ENCODE assay signal across 28 mouse cellular contexts in genomic region chr2:35417231-35417630, GRCm38 (mm10). TPM values are rescaled to one million over a fixed set of nuclear protein-coding genes. Genes with fewer than 3 reads are reported as not detected.
DNase-seq lines count a peak whose midpoint lies in the region; ATAC-seq and TF ChIP-seq lines count a peak whose summit lies in the region.
"Had no signal": no experiment of that assay in that cellular context is flagged by ENCODE, and none has a peak within 500 bp of the region (broad histone marks: within the 10 kb centered on the region; RNA-seq: fewer than 3 reads in every experiment).

No protein-coding gene starts in this region.

- 84% methylated on average over 1 of the region's 1 CpGs for WGBS in midbrain, embryonic 11.5 days
- 80% methylated on average over 1 of the region's 1 CpGs for WGBS in midbrain, embryonic 10.5 days
- 10% methylated on average over 1 of the region's 1 CpGs for WGBS in liver, embryonic 15.5 days (ENCODE audit: insufficient replicate concordance)
- WGBS in hindbrain, embryonic 13.5 days, result 100% methylated on average over 1 of the region's 1 CpGs

- H3K27ac ChIP-seq in gastrocnemius, adult 2 months, result 0 out of 2 replicates have a peak overlapping the region, but pooled peaks have one; percentile 10
- H3K27ac ChIP-seq in midbrain, embryonic 11.5 days (ENCODE audit: low read depth, low read length), result no peak overlapping the region
- no peak overlapping the region for H3K27ac ChIP-seq in midbrain, embryonic 10.5 days (replicated peaks)
- peak overlapping the region; percentile 14; the same call in 1 of the 2 replicates for H3K27ac ChIP-seq in liver, embryonic 15.5 days (replicated peaks)
- no peak overlapping the region for H3K27ac ChIP-seq in hindbrain, embryonic 13.5 days
- H3K27ac ChIP-seq: embryonic facial prominence, embryonic 15.5 days; forebrain, embryonic 10.5 days; hindbrain, embryonic 12.5 days; hindbrain, postnatal 0 days had no signal

- no peaks in the 10 kb centered on the region for H3K36me3 ChIP-seq in midbrain, embryonic 11.5 days (ENCODE audit: control insufficient read depth, insufficient read depth, low read length)
- H3K36me3 ChIP-seq in midbrain, embryonic 10.5 days, result peaks cover 5% of the 10 kb centered on the region; the same call in 1 of the 2 replicates
- peaks cover 46% of the 10 kb centered on the region for H3K36me3 ChIP-seq in liver, embryonic 15.5 days (replicated peaks)
- 0 out of 2 replicates have a peak, but pooled peaks cover 3% of the 10 kb centered on the region for H3K36me3 ChIP-seq in hindbrain, embryonic 13.5 days
- H3K36me3 ChIP-seq: hindbrain, embryonic 12.5 days had no signal

- H3K27me3 ChIP-seq in midbrain, embryonic 11.5 days (ENCODE audit: control insufficient read depth, insufficient read depth, low read length), result no peaks in the 10 kb centered on the region
- H3K27me3 ChIP-seq in midbrain, embryonic 10.5 days (ENCODE audit: low read depth, poor library complexity, severe bottlenecking), result no peaks in the 10 kb centered on the region
- H3K27me3 ChIP-seq in liver, embryonic 15.5 days, result no peaks in the 10 kb centered on the region
- H3K27me3 ChIP-seq in hindbrain, embryonic 13.5 days, result no peaks in the 10 kb centered on the region
- H3K27me3 ChIP-seq: embryonic facial prominence, embryonic 15.5 days; heart, embryonic 12.5 days; hindbrain, embryonic 12.5 days had no signal

- no peaks in the 10 kb centered on the region for H3K4me1 ChIP-seq in midbrain, embryonic 11.5 days (ENCODE audit: control insufficient read depth, insufficient read depth, low read length)
- H3K4me1 ChIP-seq in midbrain, embryonic 10.5 days, result no peaks in the 10 kb centered on the region
- peaks cover 58% of the 10 kb centered on the region for H3K4me1 ChIP-seq in liver, embryonic 15.5 days (replicated peaks)
- H3K4me1 ChIP-seq in hindbrain, embryonic 13.5 days (replicated peaks), result no peaks in the 10 kb centered on the region
- H3K4me1 ChIP-seq: embryonic facial prominence, embryonic 15.5 days; forebrain, embryonic 10.5 days; hindbrain, embryonic 12.5 days had no signal

- intact Hi-C loops in gastrocnemius, adult 2 months (cut with DNase I), result no loop called here

- H3K4me3 ChIP-seq in gastrocnemius, adult 2 months, result no peak overlapping the region
- no peak overlapping the region for H3K4me3 ChIP-seq in midbrain, embryonic 11.5 days (ENCODE audit: low read depth, low read length)
- no peak overlapping the region for H3K4me3 ChIP-seq in midbrain, embryonic 10.5 days
- H3K4me3 ChIP-seq in liver, embryonic 15.5 days (replicated peaks), result no peak overlapping the region
- H3K4me3 ChIP-seq in hindbrain, embryonic 13.5 days, result no peak overlapping the region
- H3K4me3 ChIP-seq: embryonic facial prominence, embryonic 15.5 days; erythroblast, embryonic 14.5 days; forebrain, embryonic 10.5 days; heart, embryonic 12.5 days; hindbrain, embryonic 12.5 days had no signal

- no peak for TF ChIP-seq CTCF in gastrocnemius, adult 2 months (IDR thresholded peaks at IDR 0.05)

- no peak for DNase-seq in gastrocnemius, adult 2 months
- no peak for DNase-seq in gastrocnemius, adult 18-20 months (ENCODE audit: low spot score)
- DNase-seq in midbrain, embryonic 11.5 days (ENCODE audit: low spot score, missing footprints), result peak; percentile 44
- no peak for DNase-seq in midbrain, embryonic 10.5 days (ENCODE audit: low spot score)
- DNase-seq in frontal cortex, postnatal 25 days (ENCODE audit: low spot score in 2 of 2), result no peak
- DNase-seq: adrenal gland, adult 2 months; adrenal gland, postnatal 25 days; B cell, adult 2 months; cerebellum, adult 18-20 months; cerebellum, adult 9-11 months; embryo, embryonic 11 days; gastrocnemius, postnatal 14 days; heart, postnatal 36 days had no signal

- H3K4me2 ChIP-seq in midbrain, embryonic 11.5 days, result no peak overlapping the region
- H3K4me2 ChIP-seq in liver, embryonic 15.5 days, result no peak overlapping the region
- H3K4me2 ChIP-seq in hindbrain, embryonic 13.5 days, result no peak overlapping the region
- H3K4me2 ChIP-seq: embryonic facial prominence, embryonic 15.5 days; heart, embryonic 12.5 days; hindbrain, embryonic 12.5 days had no signal

- H3K9me3 ChIP-seq in midbrain, embryonic 11.5 days (ENCODE audit: control insufficient read depth, low read length), result no peaks in the 10 kb centered on the region
- H3K9me3 ChIP-seq in midbrain, embryonic 10.5 days (replicated peaks), result no peaks in the 10 kb centered on the region; the same call in 1 of the 2 replicates
- H3K9me3 ChIP-seq in liver, embryonic 15.5 days (replicated peaks), result no peaks in the 10 kb centered on the region
- no peaks in the 10 kb centered on the region for H3K9me3 ChIP-seq in hindbrain, embryonic 13.5 days
- H3K9me3 ChIP-seq: embryonic facial prominence, embryonic 15.5 days; hindbrain, embryonic 12.5 days had no signal

- no peak for ATAC-seq in midbrain, embryonic 11.5 days (ENCODE audit: low FRiP score)
- peak; percentile 16; the same call in 1 of the 2 replicates for ATAC-seq in granulocyte monocyte progenitor cell, adult 5-6 weeks (replicated peaks; ENCODE audit: poor library complexity, severe bottlenecking)
- no peak for ATAC-seq in liver, embryonic 15.5 days (ENCODE audit: insufficient read depth)
- no peak for ATAC-seq in hindbrain, embryonic 13.5 days (ENCODE audit: low FRiP score)
- ATAC-seq: forebrain, embryonic 14.5 days; hindbrain, postnatal 0 days had no signal

- no peak overlapping the region for H3K9ac ChIP-seq in midbrain, embryonic 11.5 days (ENCODE audit: low read length)
- H3K9ac ChIP-seq in liver, embryonic 15.5 days, result no peak overlapping the region
- H3K9ac ChIP-seq in hindbrain, embryonic 13.5 days, result no peak overlapping the region
- H3K9ac ChIP-seq: embryonic facial prominence, embryonic 15.5 days; heart, embryonic 12.5 days; hindbrain, embryonic 12.5 days had no signal

RNA-seq across cellular contexts. Expression of gene 4930402F06Rik, which starts 20.3 kb away (rescaled TPM):
- total RNA-seq in gastrocnemius, adult 2 months (2021), result not detected
- not detected for total RNA-seq in gastrocnemius, adult 18-20 months (2021)
- not detected in 2 replicates for polyA plus RNA-seq in midbrain, embryonic 11.5 days (2014; fragmentation: Nextera tagmentation; extraction: Ambion mirVana)
- polyA plus RNA-seq in midbrain, embryonic 10.5 days (2016; fragmentation: Nextera tagmentation; extraction: Ambion mirVana), result not detected in 2 replicates
- not detected in 2 replicates for total RNA-seq in granulocyte monocyte progenitor cell, adult 5-6 weeks (2014; fragmentation: Nextera tagmentation)
- not detected in 2 replicates for total RNA-seq in granulocyte monocyte progenitor cell, adult 5-6 weeks (2017)
- polyA plus RNA-seq in liver, embryonic 15.5 days (2015; fragmentation: Nextera tagmentation; extraction: Ambion mirVana), result not detected in 2 replicates
- not detected in 2 replicates for polyA plus RNA-seq in hindbrain, embryonic 13.5 days (2015; fragmentation: Nextera tagmentation; extraction: Ambion mirVana)
- total RNA-seq: adrenal gland, adult 2 months; adrenal gland, postnatal 25 days; gastrocnemius, postnatal 14 days; heart, adult 8-10 months; heart, postnatal 36 days; hindbrain, postnatal 0 days had no signal
- polyA plus RNA-seq: adrenal gland, adult 2 months; CD4-positive, CD25-positive, alpha-beta regulatory T cell, adult 4 months; embryonic facial prominence, embryonic 11.5 days; embryonic facial prominence, embryonic 15.5 days; erythroblast, embryonic 14.5 days; forebrain, embryonic 10.5 days; forebrain, embryonic 14.5 days; gonadal fat pad, adult 2 months; heart, embryonic 12.5 days; heart, postnatal 0 days; hindbrain, embryonic 12.5 days; hindbrain, postnatal 0 days had no signal

RNA-seq across cellular contexts. Expression of gene Ggta1, which starts 45.8 kb away (rescaled TPM):
- 10 to 100 TPM in 1 of 2 experiments, 1 to 10 TPM in 1; 6.3 to 11.2 TPM for total RNA-seq in gastrocnemius, adult 2 months (2021)
- total RNA-seq in gastrocnemius, adult 18-20 months (2021), result 1 to 10 TPM; 5.0 to 6.3 TPM
- polyA plus RNA-seq in midbrain, embryonic 11.5 days (2014; fragmentation: Nextera tagmentation; extraction: Ambion mirVana), result 6.3 TPM in 2 replicates
- 5.0 and 6.0 TPM in 2 replicates for polyA plus RNA-seq in midbrain, embryonic 10.5 days (2016; fragmentation: Nextera tagmentation; extraction: Ambion mirVana)
- total RNA-seq in granulocyte monocyte progenitor cell, adult 5-6 weeks (2014; fragmentation: Nextera tagmentation), result 37.2 and 49.6 TPM in 2 replicates
- 72.8 and 82.4 TPM in 2 replicates for total RNA-seq in granulocyte monocyte progenitor cell, adult 5-6 weeks (2017)
- polyA plus RNA-seq in liver, embryonic 15.5 days (2015; fragmentation: Nextera tagmentation; extraction: Ambion mirVana), result 9.0 and 9.1 TPM in 2 replicates
- 6.2 and 6.3 TPM in 2 replicates for polyA plus RNA-seq in hindbrain, embryonic 13.5 days (2015; fragmentation: Nextera tagmentation; extraction: Ambion mirVana)

RNA-seq across cellular contexts. Expression of gene 4930568D16Rik, which starts 49.7 kb away (rescaled TPM):
- total RNA-seq in gastrocnemius, adult 2 months (2021), result not detected
- total RNA-seq in gastrocnemius, adult 18-20 months (2021), result not detected
- polyA plus RNA-seq in midbrain, embryonic 11.5 days (2014; fragmentation: Nextera tagmentation; extraction: Ambion mirVana), result not detected in 2 replicates
- polyA plus RNA-seq in midbrain, embryonic 10.5 days (2016; fragmentation: Nextera tagmentation; extraction: Ambion mirVana), result not detected in 2 replicates
- total RNA-seq in granulocyte monocyte progenitor cell, adult 5-6 weeks (2014; fragmentation: Nextera tagmentation), result not detected in 2 replicates
- not detected in 2 replicates for total RNA-seq in granulocyte monocyte progenitor cell, adult 5-6 weeks (2017)
- polyA plus RNA-seq in liver, embryonic 15.5 days (2015; fragmentation: Nextera tagmentation; extraction: Ambion mirVana), result not detected in 2 replicates
- polyA plus RNA-seq in hindbrain, embryonic 13.5 days (2015; fragmentation: Nextera tagmentation; extraction: Ambion mirVana), result not detected in 2 replicates
- total RNA-seq: adrenal gland, adult 2 months; adrenal gland, postnatal 25 days; gastrocnemius, postnatal 14 days; heart, adult 8-10 months; heart, postnatal 36 days; hindbrain, postnatal 0 days had no signal
- polyA plus RNA-seq: adrenal gland, adult 2 months; CD4-positive, CD25-positive, alpha-beta regulatory T cell, adult 4 months; embryonic facial prominence, embryonic 11.5 days; embryonic facial prominence, embryonic 15.5 days; erythroblast, embryonic 14.5 days; forebrain, embryonic 10.5 days; forebrain, embryonic 14.5 days; gonadal fat pad, adult 2 months; heart, embryonic 12.5 days; heart, postnatal 0 days; hindbrain, embryonic 12.5 days; hindbrain, postnatal 0 days had no signal

Comparison
In these comparisons a context has a peak if more than half of its experiments do, and no peak if none do; other contexts are left out.
1. H3K27ac ChIP-seq: peak in gastrocnemius, adult 2 months (single experiment) and liver, embryonic 15.5 days (single experiment); none in midbrain, embryonic 11.5 days (single experiment), midbrain, embryonic 10.5 days (single experiment) and hindbrain, embryonic 13.5 days (single experiment).